Mouse (Mus musculus) stomach, embryonic 16.5 days (tissue): ENCODE results near the gene Cldn13. TPM values are rescaled to one million over a fixed set of nuclear protein-coding genes. Genes with fewer than 3 reads are reported as not detected.
A peak's percentile ranks its signal among the peaks of the same experiment; 100 is the strongest.

Source experiments
- ATAC-seq: fragments of 200-750 bp; cut with Nextera tagmentation; 2 replicates; pipeline ENCODE4 v1.8.0; 2017; ENCODE audit warnings: moderate number of reproducible peaks, moderate TSS enrichment; ENCODE audit not compliant: insufficient read depth, low FRiP score
- H3K27ac ChIP-seq: fragments of 300-500 bp; sonication (generic); 2 replicates; pipeline ENCODE4 v1.5.1; 2014; ENCODE audit warnings: low read length
- H3K27me3 ChIP-seq: fragments of 300-500 bp; sonication (generic); 2 replicates; pipeline ENCODE4 v1.6.1; 2014; ENCODE audit warnings: low read length, control low read depth, mixed read lengths; ENCODE audit not compliant: control insufficient read depth, insufficient read depth
- H3K36me3 ChIP-seq: fragments of 300-500 bp; sonication (generic); 2 replicates; pipeline ENCODE4 v1.6.1; 2014; ENCODE audit warnings: low read length; ENCODE audit not compliant: control insufficient read depth, insufficient read depth
- H3K4me1 ChIP-seq: fragments of 300-500 bp; sonication (generic); 2 replicates; pipeline ENCODE4 v1.6.1; 2014; ENCODE audit warnings: low read length, control low read depth, mixed read lengths; ENCODE audit not compliant: control insufficient read depth, insufficient read depth
- H3K4me2 ChIP-seq: fragments of 300-500 bp; sonication (generic); 2 replicates; pipeline ENCODE4 v1.6.1; 2014; ENCODE audit warnings: low read depth, low read length, mixed read lengths
- H3K4me3 ChIP-seq: fragments of 300-500 bp; sonication (generic); replicated peaks from 2 replicates; pipeline ENCODE4 v1.5.1; 2014; ENCODE audit warnings: mild to moderate bottlenecking, low read length
- H3K9ac ChIP-seq: fragments of 300-500 bp; sonication (generic); 2 replicates; pipeline ENCODE4 v1.6.1; 2014; ENCODE audit warnings: low read length
- H3K9me3 ChIP-seq: fragments of 300-500 bp; sonication (generic); replicated peaks from 2 replicates; pipeline ENCODE4 v1.6.1; 2016; ENCODE audit warnings: low read length, control low read depth; ENCODE audit not compliant: control insufficient read depth
- WGBS: fragments of 180-500 bp; shearing (Covaris S2); extraction: QIAGEN DNeasy Blood & Tissue Kit; methylation state at CpG from one replicate; pipeline ENCODE4 v1.1.7; 2014; 5-methylcytosine and 5-hydroxymethylcytosine counted together
- polyA plus RNA-seq: library from polyadenylated mRNA; unstranded; fragments of >200 nt; fragmentation: Nextera tagmentation; extraction: Ambion mirVana; gene quantifications from 2 replicates; pipeline ENCODE4 v1.2.1, GENCODE M21; 2015

The Cldn13 gene
- polyA plus RNA-seq, 1 experiment from 2014 or later, result 13.5 TPM

GRCm38 (mm10) chr5:134911901-134912300 lies 3.4 kb downstream of the Cldn13 start:
- no peak overlapping the region for H3K4me3 ChIP-seq
- ATAC-seq, result no peak
- H3K9me3 ChIP-seq, result no peaks in the 10 kb centered on the region; the same call in 1 of the 2 replicates
- H3K27ac ChIP-seq, result no peak overlapping the region
- no peaks in the 10 kb centered on the region for H3K27me3 ChIP-seq
- no peaks in the 10 kb centered on the region for H3K36me3 ChIP-seq
- H3K4me1 ChIP-seq, result no peaks in the 10 kb centered on the region
- WGBS, result 82% methylated on average over 2 of the region's 2 CpGs
- no peak overlapping the region for H3K9ac ChIP-seq
- no peak overlapping the region for H3K4me2 ChIP-seq

DNA sequence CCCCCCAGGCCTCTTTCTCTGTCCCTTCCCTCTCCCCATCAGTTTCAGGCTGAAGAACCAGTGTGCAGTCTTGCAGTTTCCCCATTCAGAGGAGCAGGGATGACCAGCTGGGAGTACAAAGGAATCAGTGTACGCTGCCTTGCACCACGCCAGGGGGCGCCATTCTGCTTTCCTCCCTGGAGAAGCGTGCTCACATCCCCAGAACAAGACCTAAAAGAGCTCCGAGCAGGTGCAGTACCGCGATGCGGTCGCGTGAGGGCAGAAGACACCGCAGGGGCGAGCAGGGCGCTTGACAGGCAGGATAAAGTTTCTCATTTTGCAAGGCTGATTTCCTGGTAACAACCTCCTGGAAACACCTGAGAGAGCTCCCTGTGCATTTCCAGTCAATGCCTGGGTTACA lies 8.2 kb downstream of the Cldn13 start:
- no peak overlapping the region for H3K4me2 ChIP-seq
- H3K9me3 ChIP-seq, result no peaks in the 10 kb centered on the region
- no peaks in the 10 kb centered on the region for H3K27me3 ChIP-seq
- WGBS, result 1% methylated on average over 13 of the region's 13 CpGs
- H3K4me3 ChIP-seq, result no peak overlapping the region
- H3K27ac ChIP-seq, result no peak overlapping the region
- no peaks in the 10 kb centered on the region for H3K4me1 ChIP-seq
- peak; percentile 82 for ATAC-seq
- H3K9ac ChIP-seq, result no peak overlapping the region
- no peaks in the 10 kb centered on the region for H3K36me3 ChIP-seq

- H3K4me1 ChIP-seq, result no peaks in the 10 kb centered on the region
- no peak within 1 kb of the TSS for H3K4me2 ChIP-seq
- no peak for ATAC-seq
- 83% methylated on average over 6 of the region's 6 CpGs for WGBS
- no peaks in the 10 kb centered on the region for H3K36me3 ChIP-seq
- no peak within 1 kb of the TSS for H3K9ac ChIP-seq
- H3K9me3 ChIP-seq, result no peaks in the 10 kb centered on the region
- no peaks in the 10 kb centered on the region for H3K27me3 ChIP-seq
- no peak within 1 kb of the TSS for H3K4me3 ChIP-seq
- no peak within 1 kb of the TSS for H3K27ac ChIP-seq
Measured at GRCm38 (mm10) chr5:134906633-134907032, 8.7 kb downstream of the Cldn13 start, which contains the start of gene Tmem270. Gene Tmem270, minus strand, starts transcription at chr5:134906733.

DNA sequence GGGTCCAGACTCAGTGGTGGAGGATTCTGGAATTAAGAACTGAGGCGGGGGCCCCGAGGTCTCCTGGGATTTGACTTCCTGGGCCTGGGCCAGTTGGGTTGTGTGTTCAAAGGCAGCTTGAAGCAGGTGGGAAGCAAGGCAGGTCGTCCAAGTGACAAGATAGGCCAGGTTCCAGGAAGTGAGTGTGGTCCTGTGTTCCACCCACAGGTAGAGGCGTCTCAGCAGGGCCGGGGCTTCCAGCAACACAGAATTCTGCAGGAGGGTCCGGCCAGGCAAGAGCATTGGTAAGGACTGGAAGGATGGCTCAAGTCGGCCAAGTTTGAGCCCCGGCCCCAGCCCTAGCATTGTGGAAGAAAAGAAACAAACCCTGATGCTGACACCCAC lies 13.7 kb downstream of the Cldn13 start:
- 69% methylated on average over 8 of the region's 8 CpGs for WGBS
- Histone ChIP-seq H3K4me1 (peaks cover 11% of the 10 kb centered on the region), H3K4me2 (no peak overlapping the region), H3K9me3 (no peaks in the 10 kb centered on the region), H3K27me3 (no peaks in the 10 kb centered on the region), H3K27ac (no peak overlapping the region), H3K36me3 (no peaks in the 10 kb centered on the region), H3K9ac (no peak overlapping the region), H3K4me3 (no peak overlapping the region)
- ATAC-seq, result no peak

DNA sequence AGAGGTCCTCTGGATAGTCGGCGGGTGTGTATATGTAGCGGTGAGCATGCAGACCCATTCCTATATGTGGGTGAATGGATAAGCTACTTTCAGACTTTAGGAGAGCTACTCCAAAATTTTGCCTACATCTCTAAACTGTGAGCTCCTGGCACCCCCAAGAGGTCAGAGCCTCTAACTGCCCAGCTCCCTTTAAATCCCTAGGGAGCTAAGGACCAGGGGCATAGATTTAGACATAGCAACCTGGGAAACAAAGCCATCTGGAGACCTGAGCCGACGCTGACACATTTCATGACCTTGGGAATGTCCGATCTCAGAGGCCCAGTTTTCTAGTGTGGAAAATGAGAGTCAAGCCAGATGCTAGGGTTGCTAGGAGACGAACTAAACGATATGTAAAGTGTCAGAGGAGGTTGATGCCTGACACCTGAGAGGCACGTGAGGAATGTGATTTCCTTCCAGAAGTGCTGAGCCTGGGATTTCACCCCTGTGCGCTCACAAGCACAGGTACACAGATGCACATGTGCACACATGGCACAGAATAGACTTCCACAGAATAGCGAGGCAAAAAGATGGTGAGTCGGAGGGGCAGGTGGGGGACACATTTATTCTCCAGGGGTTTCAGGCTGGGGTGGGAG lies 14.2 kb downstream of the Cldn13 start:
- Histone ChIP-seq H3K27me3 (no peaks in the 10 kb centered on the region), H3K9ac (no peak overlapping the region), H3K36me3 (no peaks in the 10 kb centered on the region), H3K27ac (no peak overlapping the region), H3K9me3 (no peaks in the 10 kb centered on the region), H3K4me1 (peaks cover 12% of the 10 kb centered on the region), H3K4me2 (no peak overlapping the region), H3K4me3 (no peak overlapping the region)
- WGBS, result 26% methylated on average over 12 of the region's 12 CpGs
- ATAC-seq, result peak; percentile 49; the same call in 1 of the 2 replicates

DNA sequence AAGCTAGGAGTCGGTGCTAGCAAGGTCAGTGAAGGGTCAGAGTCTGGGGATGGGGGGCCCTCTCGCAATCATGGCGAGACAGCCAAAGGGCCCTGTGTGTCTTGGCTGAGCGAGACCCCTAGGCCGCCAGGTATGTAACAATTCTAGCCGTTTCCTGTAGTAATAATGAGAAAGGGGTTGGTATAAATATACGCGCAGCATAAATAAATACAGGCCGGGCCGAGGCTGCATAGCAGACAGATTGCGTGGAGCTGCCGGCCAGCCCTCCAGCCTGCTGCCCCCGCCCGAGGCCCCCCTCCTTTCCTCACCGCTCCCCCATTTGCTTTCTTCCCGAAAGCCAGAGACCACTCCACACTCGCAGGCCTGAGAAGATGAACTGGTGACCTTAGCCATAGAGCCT lies 17.7 kb downstream of the Cldn13 start:
- no peaks in the 10 kb centered on the region for H3K27me3 ChIP-seq
- peak; percentile 39; the same call in 1 of the 2 replicates for ATAC-seq
- no peaks in the 10 kb centered on the region for H3K36me3 ChIP-seq
- H3K9me3 ChIP-seq, result no peaks in the 10 kb centered on the region
- no peak overlapping the region for H3K4me3 ChIP-seq
- H3K4me1 ChIP-seq, result peaks cover 21% of the 10 kb centered on the region
- peak overlapping the region; percentile 43; the same call in 1 of the 2 replicates for H3K9ac ChIP-seq
- 0 out of 2 replicates have a peak overlapping the region, but pooled peaks have one; percentile 12 for H3K4me2 ChIP-seq
- peak overlapping the region; percentile 64; the same call in 1 of the 2 replicates for H3K27ac ChIP-seq
- 24% methylated on average over 17 of the region's 17 CpGs for WGBS

- H3K9me3 ChIP-seq, result no peaks in the 10 kb centered on the region
- ATAC-seq, result no peak
- H3K9ac ChIP-seq, result peak overlapping the region; percentile 43; the same call in 1 of the 2 replicates
- H3K36me3 ChIP-seq, result no peaks in the 10 kb centered on the region
- WGBS, result 76% methylated on average over 8 of the region's 8 CpGs
- H3K4me3 ChIP-seq, result no peak overlapping the region
- peak overlapping the region; percentile 38; the same call in 1 of the 2 replicates for H3K27ac ChIP-seq
- H3K4me1 ChIP-seq, result peaks cover 21% of the 10 kb centered on the region
- H3K4me2 ChIP-seq, result no peak overlapping the region
- no peaks in the 10 kb centered on the region for H3K27me3 ChIP-seq
Measured at GRCm38 (mm10) chr5:134896965-134897364, 18.4 kb downstream of the Cldn13 start.

DNA sequence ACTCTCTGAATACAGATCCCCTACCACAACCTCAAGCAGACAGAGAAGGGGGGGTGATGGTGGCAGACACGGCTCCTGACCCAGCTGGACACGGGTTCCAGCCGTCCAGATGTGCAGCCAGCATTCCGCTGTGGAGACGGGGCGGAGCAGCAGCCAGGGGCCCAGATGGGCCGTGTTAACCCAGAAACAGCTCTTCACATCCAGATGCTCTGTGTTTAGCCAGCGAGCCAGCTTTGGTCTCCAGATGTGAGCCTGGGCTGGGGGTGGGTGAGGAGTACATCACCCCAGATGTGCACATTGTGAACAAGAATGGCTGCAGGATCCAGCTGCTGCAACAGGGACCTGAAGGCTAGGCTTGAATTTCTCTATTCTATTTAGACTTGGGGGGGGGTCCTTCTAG lies 20.0 kb downstream of the Cldn13 start:
- ATAC-seq, result peak; percentile 81
- Histone ChIP-seq H3K27me3 (no peaks in the 10 kb centered on the region), H3K9me3 (no peaks in the 10 kb centered on the region), H3K4me2 (no peak overlapping the region), H3K4me1 (peaks cover 21% of the 10 kb centered on the region), H3K27ac (peak overlapping the region; percentile 14; the same call in 1 of the 2 replicates), H3K4me3 (no peak overlapping the region), H3K9ac (no peak overlapping the region), H3K36me3 (no peaks in the 10 kb centered on the region)
- 28% methylated on average over 8 of the region's 8 CpGs for WGBS

DNA sequence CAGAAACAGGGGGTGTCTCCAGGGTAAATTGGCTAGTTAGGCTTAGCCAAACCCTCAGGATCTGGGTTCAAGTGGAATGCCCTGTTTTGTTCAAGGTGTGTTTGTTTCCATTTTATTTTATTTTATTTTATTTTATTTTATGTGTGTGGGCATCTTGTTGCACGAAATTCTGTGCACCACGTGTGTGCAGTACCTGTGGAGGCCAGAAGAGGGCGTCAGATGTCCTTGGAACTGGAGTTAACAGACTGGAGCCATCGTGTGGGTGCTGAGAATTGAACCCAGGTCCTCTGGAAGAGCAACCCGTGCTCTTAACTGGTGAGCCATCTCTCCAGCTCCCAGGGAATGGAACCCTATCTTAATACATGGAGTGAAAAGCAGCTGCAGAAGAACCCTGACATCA lies 22.6 kb downstream of the Cldn13 start:
- H3K27ac ChIP-seq, result no peak overlapping the region
- 74% methylated on average over 5 of the region's 5 CpGs for WGBS
- no peaks in the 10 kb centered on the region for H3K9me3 ChIP-seq
- ATAC-seq, result no peak
- H3K27me3 ChIP-seq, result no peaks in the 10 kb centered on the region
- no peak overlapping the region for H3K4me2 ChIP-seq
- H3K4me1 ChIP-seq, result peaks cover 18% of the 10 kb centered on the region
- H3K4me3 ChIP-seq, result no peak overlapping the region
- H3K9ac ChIP-seq, result no peak overlapping the region
- H3K36me3 ChIP-seq, result no peaks in the 10 kb centered on the region
